Mouse (Mus musculus) lung, postnatal 36 days (tissue): ENCODE data around the gene Zmiz1.

Source experiments
- DNase-seq: peaks from one replicate; pipeline ENCODE4 v3.0.0; 2022; ENCODE audit warnings: mixed read lengths

Zmiz1 gene

DNA sequence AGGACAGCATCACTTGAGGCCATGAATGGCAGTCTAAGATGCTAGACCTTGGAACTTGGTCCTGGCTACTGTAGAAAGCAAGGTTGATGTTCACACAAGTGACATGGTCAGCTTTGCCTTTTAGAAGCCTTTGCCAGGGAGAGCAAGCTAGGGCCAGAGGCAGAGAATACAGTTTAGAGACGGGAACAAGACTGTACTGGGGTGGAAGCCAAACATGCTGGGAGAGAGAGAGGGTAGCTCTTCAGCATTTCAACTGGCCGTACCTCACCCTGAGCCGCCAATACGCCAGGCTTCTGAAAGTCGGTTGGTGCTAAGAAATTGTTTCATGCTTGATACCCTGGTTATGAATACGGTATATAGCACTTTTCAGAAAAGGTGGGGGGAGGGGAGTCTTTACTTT is 140.0 kb downstream of the Zmiz1 start:
- no peak for DNase-seq

DNA sequence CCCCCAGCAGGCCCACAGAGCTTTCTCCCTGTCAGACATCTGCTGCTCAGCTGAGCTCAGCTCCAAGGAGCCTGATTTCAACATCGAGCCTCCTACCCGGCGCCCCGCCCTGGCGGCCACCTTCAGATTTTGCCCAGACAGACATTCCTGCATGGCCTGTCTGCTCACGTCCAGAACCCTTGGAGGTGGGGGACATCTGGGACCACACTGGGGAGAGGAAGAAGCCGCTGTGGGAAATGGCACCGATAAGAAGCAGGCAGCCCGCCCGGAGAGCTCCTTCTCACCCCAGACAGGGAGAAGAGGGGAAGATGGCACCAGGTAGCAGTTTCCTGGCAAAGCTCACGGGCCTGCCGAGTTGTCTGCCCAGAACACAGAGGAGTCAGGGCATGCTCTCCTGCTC is 140.9 kb downstream of the Zmiz1 start:
- DNase-seq, result no peak

DNA sequence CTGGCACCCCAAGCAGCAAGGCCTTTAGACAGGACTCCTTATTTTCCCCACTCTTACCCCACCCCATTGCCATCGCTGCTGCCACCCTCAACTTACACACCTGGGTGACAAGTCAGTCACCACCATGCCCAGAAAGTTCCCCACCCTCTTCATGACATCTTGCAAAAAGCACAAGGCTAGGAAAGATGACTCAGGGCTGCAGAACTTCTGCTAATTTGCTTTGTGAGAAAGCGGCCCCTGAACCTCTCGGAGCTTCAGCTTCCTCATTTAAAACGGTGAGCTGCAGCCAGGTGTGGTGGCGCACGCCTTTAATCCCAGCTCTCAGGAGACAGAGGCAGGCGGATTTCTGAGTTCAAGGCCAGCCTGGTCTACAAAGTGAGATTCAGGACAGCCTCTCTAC is 141.4 kb downstream of the Zmiz1 start:
- no peak for DNase-seq

DNA sequence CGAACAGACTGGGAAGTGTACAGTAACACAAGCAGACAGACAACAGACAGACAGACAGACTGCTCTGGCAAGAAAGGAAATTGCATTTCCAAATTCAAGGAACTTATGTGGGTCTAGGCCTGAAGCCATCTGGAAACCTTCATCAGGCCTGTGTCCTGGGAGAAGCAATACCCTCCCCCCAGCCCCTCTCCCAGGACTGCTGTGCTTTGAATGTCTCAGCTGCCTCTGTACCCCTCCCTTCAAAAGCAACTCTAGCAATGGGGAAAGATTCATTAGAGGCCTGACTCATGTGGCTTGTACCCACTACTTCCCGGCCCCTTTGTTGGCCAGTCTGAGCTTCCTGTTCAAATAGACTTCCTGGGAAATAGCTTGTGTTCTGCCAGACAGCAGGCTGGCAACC is 142.0 kb downstream of the Zmiz1 start:
- no peak for DNase-seq

DNA sequence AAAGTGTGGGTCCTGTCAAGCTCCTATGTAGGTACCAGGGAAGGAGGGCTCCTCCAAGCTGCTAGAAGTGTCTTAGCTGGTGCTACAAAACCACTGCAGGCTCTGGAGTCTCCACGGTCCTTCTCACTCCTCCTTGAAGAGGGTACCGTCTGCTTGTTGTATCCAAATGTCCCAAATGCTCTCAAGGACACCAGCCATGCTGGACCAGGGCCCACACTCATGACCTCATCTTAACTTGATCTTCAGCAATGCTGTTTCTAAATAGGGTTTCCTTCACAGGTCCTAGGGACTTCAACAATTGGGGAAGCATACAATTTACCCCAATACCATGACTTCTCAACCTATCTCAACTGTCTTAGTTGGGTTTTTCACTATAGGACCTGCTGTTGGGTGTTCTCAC is 143.0 kb downstream of the Zmiz1 start:
- DNase-seq, result no peak

- no peak for DNase-seq
Observed at GRCm38 (mm10) chr14:25604395-25605142, 145.6 kb downstream of the Zmiz1 start.

DNA sequence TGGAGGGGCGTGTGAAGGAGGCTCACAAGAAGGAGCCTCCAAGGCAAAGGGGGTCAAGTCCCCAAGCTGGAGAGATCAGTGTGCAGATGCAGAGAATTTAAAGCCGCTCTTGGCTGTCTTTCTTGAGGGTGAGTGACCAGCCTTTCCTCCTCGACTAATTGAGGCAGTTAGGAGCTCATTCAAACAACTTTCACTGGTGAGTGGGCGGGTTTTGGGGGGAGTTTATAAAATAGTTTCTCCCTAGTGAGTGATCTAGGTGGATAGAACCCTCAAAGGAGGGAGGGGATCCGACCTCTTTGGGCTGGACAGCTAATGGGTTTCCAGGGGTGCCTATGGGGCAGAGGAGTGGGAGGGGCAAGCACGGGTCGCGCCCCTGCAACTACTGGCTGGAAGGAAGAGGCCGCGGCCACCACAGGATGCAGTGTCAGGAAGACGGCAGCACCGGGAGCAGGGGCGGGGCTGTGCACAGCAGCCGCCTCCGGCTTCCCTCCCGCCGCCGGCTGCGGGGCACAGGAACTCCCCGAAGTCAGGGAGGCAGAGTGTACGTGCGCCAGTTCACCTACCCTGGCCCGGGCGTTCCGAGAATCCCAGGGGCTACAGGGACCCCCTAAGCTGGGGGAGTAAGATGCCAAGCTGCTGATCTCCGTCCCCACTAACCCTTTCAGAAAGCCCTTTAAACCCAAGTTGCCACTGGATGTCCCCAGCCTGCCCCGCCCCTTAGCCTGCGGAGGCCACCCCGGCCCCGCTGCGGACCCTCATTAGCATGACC is 147.6 kb downstream of the Zmiz1 start:
- peak; percentile 86 for DNase-seq

DNA sequence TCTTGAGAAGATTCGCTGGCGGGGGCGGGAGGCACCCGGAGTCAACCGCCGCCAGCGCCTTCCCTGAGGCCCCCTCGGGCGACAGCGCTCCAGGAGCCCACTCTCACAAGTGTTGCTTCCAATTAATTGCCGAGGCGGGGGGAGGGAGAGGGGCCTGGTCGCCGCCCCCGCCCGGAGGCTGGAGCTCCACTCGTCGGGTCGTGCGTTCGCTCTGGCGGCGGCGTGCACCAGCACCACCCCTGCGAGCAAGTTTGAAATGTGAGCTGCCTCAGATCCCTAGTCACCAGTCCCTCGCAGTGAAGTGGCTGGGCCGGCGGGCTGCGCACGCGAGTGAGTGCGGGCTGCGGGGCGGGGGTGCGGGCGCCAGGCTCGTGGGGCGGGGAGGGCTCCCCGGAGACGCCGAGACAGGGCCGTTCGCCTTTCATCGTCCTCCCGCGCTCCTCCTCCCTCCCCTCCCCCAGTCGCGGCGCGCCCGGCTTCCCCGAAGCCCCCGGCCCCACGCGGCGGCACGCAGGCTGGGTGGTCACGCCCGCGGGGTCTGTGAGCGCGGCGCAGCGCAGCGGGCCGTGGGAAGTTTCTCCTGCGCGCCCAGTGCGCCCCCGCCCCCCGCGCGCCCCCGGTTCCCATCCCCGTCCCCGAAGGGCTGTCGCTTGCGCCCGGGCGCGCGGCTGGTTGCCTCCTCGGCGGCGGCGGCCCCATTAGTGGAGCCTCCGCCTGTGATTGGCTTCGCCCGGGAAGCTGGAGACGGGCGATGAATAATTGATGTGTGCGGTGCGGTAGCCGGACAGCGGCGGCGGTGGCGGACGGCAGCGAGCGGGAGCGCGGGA is 148.4 kb downstream of the Zmiz1 start:
- peak; percentile 45 for DNase-seq

- peak; percentile 57 for DNase-seq
Observed at GRCm38 (mm10) chr14:25607968-25608491, 149.0 kb downstream of the Zmiz1 start.

GRCm38 (mm10) chr14:25608618-25609017 is 149.6 kb downstream of the Zmiz1 start:
- DNase-seq, result no peak

DNA sequence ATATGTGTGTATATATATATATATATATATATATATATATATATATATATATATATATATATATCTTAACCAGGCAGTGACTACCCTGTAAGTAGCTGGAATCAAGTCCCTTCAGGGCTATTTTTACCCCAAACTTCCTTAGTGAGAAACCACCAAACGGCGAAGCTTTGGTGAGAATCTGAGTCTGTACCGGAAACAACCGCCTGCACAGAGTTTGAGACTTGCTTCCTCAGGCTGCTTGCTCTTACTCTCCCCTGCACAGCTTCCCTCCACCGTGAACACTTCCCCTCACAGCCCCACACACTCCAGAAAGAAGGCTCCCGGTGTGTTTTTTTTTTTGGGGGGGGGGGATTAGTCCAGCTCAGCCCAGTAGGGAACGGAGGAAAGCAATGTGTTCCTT is 150.4 kb downstream of the Zmiz1 start:
- peak; percentile 40 for DNase-seq

DNA sequence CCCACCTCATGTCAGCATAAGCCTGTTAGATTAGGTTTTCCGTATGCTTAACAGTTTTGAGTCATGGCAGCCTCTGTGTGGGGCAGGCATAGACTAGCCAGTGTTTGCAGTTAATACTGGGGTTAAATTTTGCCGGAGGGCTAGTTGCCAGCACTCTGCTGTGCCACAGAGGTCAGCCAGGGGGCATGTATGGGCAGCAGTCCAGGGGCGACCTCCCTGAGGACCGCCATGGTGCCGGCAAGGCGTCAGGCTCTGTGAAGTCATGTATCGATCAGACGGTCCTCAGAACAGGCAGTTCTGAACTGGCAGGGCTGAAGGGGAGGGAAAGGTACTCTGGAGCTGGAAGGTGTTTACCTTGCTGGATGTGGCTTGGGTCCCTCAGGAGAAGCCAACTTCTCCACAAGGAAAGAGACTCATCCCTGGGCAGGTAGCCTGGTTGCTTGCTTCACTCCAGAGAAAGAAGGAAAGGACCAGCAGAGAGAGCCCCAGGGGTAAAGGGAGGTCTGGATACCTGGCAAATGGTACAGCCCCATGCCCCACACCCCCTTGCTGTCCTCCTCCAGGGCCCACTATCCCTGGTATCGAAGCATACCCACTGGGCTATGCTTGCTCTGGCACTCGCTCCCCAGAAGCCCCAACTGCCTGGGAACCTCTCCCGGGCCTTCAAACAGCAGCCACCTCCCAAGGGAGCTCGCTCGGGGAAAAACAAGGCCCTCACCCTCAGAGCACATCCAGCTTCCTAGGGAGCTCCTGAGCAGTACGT is 151.6 kb downstream of the Zmiz1 start:
- DNase-seq, result no peak

- no peak for DNase-seq
Observed at GRCm38 (mm10) chr14:25611159-25611697, 152.2 kb downstream of the Zmiz1 start.

GRCm38 (mm10) chr14:25611815-25612698 is 153.1 kb downstream of the Zmiz1 start:
- no peak for DNase-seq

DNA sequence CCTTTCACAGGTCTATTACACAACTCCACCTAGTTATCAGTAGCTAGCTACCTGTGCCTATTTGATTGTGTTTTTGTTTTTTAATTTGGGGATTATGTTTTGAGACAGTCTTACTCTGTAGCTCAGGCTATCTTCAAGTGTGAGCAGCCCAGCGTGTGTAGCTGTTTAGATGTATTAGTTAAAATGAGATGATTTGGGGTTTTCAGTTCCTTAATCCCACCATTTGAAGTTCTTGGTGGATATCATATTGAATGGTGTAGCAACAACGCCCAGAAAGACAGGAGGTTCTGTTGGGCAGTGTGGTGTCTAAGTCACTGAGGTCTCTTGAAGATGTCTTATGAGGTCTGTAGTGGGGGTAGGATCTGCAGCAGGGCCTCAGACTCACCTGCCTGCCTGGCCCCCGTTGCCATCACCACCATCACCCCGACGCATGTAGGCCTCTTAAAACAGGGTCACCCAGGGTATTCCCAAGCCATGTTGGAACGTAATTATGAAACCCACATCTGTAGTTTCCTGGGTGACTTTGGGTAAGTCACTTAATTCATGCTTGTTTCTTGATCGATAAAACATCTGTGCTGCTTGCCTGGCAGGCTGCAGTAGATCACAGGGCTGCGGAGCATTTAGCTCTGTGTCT is 155.1 kb downstream of the Zmiz1 start:
- no peak for DNase-seq

DNA sequence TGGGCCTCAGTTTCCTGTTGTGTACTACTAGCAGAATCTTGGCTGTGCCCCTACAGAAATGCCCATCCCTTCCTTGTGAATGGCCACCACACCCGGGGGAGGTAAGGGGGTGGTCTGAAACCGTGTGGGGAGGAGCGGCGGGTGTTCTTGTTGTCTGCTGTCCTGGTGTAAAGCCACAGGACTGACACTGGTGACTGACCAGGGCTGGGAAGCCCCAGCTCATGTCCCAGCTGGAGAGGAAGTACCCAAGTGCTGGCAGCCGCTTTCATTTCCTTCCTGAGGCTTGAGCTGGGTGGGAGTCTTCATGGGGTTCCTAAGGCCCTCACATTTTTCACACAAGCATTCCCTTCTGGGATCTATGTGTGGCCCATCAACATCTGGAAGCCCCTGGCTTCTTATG is 155.7 kb downstream of the Zmiz1 start:
- peak; percentile 71 for DNase-seq

DNA sequence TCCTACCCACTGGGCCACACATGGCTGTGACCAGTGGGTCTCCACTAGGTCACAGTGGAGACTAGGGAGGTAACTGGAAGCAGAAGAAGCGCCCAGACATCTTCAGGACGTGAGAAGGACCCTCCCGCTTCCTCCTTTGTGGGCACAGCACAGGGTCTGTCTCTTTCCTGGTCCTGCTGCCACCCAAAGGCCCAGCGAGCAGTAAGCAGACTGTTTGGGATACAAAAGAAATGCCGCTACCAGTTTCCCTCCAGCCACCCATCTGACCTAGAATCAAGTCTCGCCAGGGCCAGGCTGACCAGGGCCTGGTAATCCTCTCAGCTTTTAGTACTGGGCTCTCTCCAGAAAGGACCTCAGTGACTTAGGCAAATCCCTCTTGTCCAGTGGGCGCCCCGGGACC is 156.6 kb downstream of the Zmiz1 start:
- no peak for DNase-seq

DNA sequence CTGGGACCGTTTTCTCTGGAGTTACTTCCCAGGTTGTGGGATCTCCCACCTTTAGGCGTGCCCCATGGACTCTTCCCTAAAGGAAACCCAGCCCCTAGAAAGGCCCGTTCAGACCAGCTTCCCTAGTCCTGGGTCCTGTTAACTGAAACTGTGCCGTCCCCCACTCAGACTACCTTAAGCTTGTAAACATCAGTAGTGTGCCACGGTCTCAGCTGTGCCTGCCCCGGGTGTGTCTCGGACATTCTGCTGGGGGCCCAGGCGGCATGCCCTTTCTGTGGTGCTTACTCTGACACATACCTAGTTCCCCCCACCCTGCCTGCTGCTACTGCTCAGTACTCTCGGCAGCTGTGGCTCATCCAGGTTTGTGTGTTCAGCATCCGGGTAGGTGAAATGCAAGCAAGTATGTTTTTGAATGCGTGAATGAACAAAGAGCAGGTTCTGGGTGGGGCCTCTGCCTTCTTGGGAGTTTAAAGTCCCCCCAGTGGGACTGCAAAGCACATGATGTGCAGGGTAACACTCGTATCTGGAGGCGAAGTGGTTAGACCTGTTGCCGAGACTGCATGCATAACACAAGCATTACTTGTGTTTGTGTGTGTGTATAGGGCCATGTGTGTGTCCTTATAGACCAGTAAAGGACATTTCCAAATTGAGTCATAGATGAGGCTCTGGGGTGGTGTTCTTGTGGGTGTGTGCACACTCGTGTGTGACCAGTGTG is 157.2 kb downstream of the Zmiz1 start:
- DNase-seq, result no peak

DNA sequence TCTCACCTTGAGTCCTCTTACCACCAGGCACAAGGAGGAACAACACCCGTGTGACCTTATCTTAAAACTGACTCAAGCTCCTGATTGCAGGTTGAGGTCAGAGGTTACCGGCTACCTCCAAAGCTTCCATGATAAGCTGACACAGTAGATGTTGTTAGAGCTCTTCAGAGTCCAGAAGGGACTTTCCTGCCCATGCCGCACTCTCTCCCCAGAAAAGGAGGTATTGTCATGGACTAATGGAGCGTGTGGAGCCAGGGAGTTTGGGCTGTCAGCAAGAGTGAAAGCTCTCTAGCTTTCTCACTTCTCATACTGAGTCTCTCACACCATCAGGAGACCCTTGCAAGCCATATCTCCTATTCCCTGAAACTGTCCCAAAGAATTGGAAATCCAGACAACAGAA is 158.3 kb downstream of the Zmiz1 start:
- no peak for DNase-seq
